Mouse (Mus musculus) liver, embryonic 16.5 days (tissue): ENCODE measurements around the gene Eif4e2. TPM values are rescaled to one million over a fixed set of nuclear protein-coding genes. Genes with fewer than 3 reads are reported as not detected.

Experiments
- ATAC-seq: fragments of 200-750 bp; cut with Nextera tagmentation; 2 replicates; pipeline ENCODE4 v1.8.0; 2017; ENCODE audit warnings: low read depth, mild to moderate bottlenecking, moderate number of reproducible peaks, moderate library complexity
- H3K27ac ChIP-seq: fragments of 300-500 bp; sonication (generic); 2 replicates; pipeline ENCODE4 v1.5.1; 2014; ENCODE audit warnings: mild to moderate bottlenecking, low read length
- H3K27me3 ChIP-seq: fragments of 300-500 bp; sonication (generic); 2 replicates; pipeline ENCODE4 v1.6.1; 2014; ENCODE audit warnings: low read depth, low read length, mixed read lengths; ENCODE audit not compliant: control insufficient read depth, insufficient read depth
- H3K36me3 ChIP-seq: fragments of 300-500 bp; sonication (generic); 2 replicates; pipeline ENCODE4 v1.6.1; 2014; ENCODE audit warnings: mild to moderate bottlenecking; ENCODE audit not compliant: control insufficient read depth, insufficient read depth
- H3K4me1 ChIP-seq: fragments of 300-500 bp; sonication (generic); 2 replicates; pipeline ENCODE4 v1.6.1; 2014; ENCODE audit warnings: low read depth, low read length, mixed read lengths; ENCODE audit not compliant: control insufficient read depth
- H3K4me2 ChIP-seq: fragments of 300-500 bp; sonication (generic); 2 replicates; pipeline ENCODE4 v1.6.1; 2014; ENCODE audit warnings: low read depth, low read length, mixed read lengths
- H3K4me3 ChIP-seq: fragments of 300-500 bp; sonication (generic); 2 replicates; pipeline ENCODE4 v1.5.1; 2014; ENCODE audit warnings: low read depth, mild to moderate bottlenecking, low read length
- H3K9ac ChIP-seq: fragments of 300-500 bp; sonication (generic); 2 replicates; pipeline ENCODE4 v1.6.1; 2014; ENCODE audit warnings: low read depth, low read length
- H3K9me3 ChIP-seq: fragments of 300-500 bp; sonication (generic); replicated peaks from 2 replicates; pipeline ENCODE4 v1.6.1; 2016; ENCODE audit warnings: low read length; ENCODE audit not compliant: control insufficient read depth
- WGBS: fragments of 180-500 bp; shearing (Covaris S2); extraction: QIAGEN DNeasy Blood & Tissue Kit; methylation state at CpG from one replicate; pipeline ENCODE4 v1.1.7; 2014; ENCODE audit not compliant: insufficient replicate concordance; 5-methylcytosine and 5-hydroxymethylcytosine counted together
- polyA plus RNA-seq: library from polyadenylated mRNA; unstranded; fragments of >200 nt; fragmentation: Nextera tagmentation; extraction: Ambion mirVana; gene quantifications from 2 replicates; pipeline ENCODE4 v1.2.1, GENCODE M21; 2015

Eif4e2 gene
- polyA plus RNA-seq, 1 experiment from 2014 or later = 64.2 TPM

- Histone ChIP-seq H3K9ac (0 out of 2 replicates have a peak within 1 kb of the TSS, but pooled peaks have one; percentile 11), H3K4me2 (peak within 1 kb of the TSS; percentile 55), H3K4me1 (no peaks in the 10 kb centered on the region; the same call in 1 of the 2 replicates), H3K4me3 (peak within 1 kb of the TSS; percentile 47), H3K9me3 (no peaks in the 10 kb centered on the region), H3K27me3 (peaks cover 68% of the 10 kb centered on the region), H3K36me3 (no peaks in the 10 kb centered on the region), H3K27ac (no peak within 1 kb of the TSS)
- under 1% methylated on average over 69 of the region's 70 CpGs for WGBS
- ATAC-seq = no peak
Observed at GRCm38 (mm10) chr1:87264134-87265006, 50.7 kb downstream of the Eif4e2 start, which contains the start of gene Efhd1. Gene Efhd1 (plus strand): TSS chr1:87264363.

- Histone ChIP-seq H3K4me3 (no peak overlapping the region), H3K27me3 (peaks cover 65% of the 10 kb centered on the region), H3K36me3 (no peaks in the 10 kb centered on the region), H3K9me3 (no peaks in the 10 kb centered on the region), H3K27ac (no peak overlapping the region), H3K9ac (no peak overlapping the region), H3K4me2 (peak overlapping the region; percentile 16; the same call in 1 of the 2 replicates), H3K4me1 (no peaks in the 10 kb centered on the region; the same call in 1 of the 2 replicates)
- 1% methylated on average over 13 of the region's 13 CpGs for WGBS
- no peak for ATAC-seq
Observed at GRCm38 (mm10) chr1:87265200-87265599, 51.5 kb downstream of the Eif4e2 start.

GRCm38 (mm10) chr1:87266296-87267090 is 52.8 kb downstream of the Eif4e2 start:
- no peak for ATAC-seq
- 19% methylated on average over 8 of the region's 8 CpGs for WGBS

GRCm38 (mm10) chr1:87270204-87270603 is 56.5 kb downstream of the Eif4e2 start:
- peaks cover 24% of the 10 kb centered on the region for H3K27me3 ChIP-seq
- H3K36me3 ChIP-seq = no peaks in the 10 kb centered on the region
- WGBS = 45% methylated on average over 3 of the region's 3 CpGs

More at GRCm38 (mm10) chr1:87266296-87267090, 52.8 kb downstream of the Eif4e2 start:
- Histone ChIP-seq H3K4me1 (no peaks in the 10 kb centered on the region; the same call in 1 of the 2 replicates), H3K36me3 (no peaks in the 10 kb centered on the region), H3K27ac (no peak overlapping the region), H3K9ac (no peak overlapping the region), H3K4me2 (no peak overlapping the region), H3K9me3 (no peaks in the 10 kb centered on the region), H3K4me3 (no peak overlapping the region), H3K27me3 (peaks cover 61% of the 10 kb centered on the region)

GRCm38 (mm10) chr1:87270641-87271467 is 57.1 kb downstream of the Eif4e2 start:
- Histone ChIP-seq H3K27me3 (peaks cover 17% of the 10 kb centered on the region), H3K4me1 (no peaks in the 10 kb centered on the region), H3K9ac (no peak overlapping the region), H3K4me3 (no peak overlapping the region), H3K4me2 (no peak overlapping the region), H3K27ac (no peak overlapping the region), H3K9me3 (no peaks in the 10 kb centered on the region), H3K36me3 (no peaks in the 10 kb centered on the region)
- no peak for ATAC-seq
- WGBS = 36% methylated on average over 19 of the region's 20 CpGs

More at GRCm38 (mm10) chr1:87270204-87270603, 56.5 kb downstream of the Eif4e2 start:
- no peak overlapping the region for H3K4me3 ChIP-seq
- H3K27ac ChIP-seq = no peak overlapping the region
- ATAC-seq = no peak
- H3K4me2 ChIP-seq = no peak overlapping the region
- no peaks in the 10 kb centered on the region for H3K9me3 ChIP-seq
- H3K4me1 ChIP-seq = no peaks in the 10 kb centered on the region
- H3K9ac ChIP-seq = no peak overlapping the region

GRCm38 (mm10) chr1:87271596-87271995 is 57.9 kb downstream of the Eif4e2 start:
- Histone ChIP-seq H3K4me3 (no peak overlapping the region), H3K27me3 (peaks cover 10% of the 10 kb centered on the region), H3K9ac (no peak overlapping the region), H3K9me3 (no peaks in the 10 kb centered on the region), H3K4me1 (no peaks in the 10 kb centered on the region), H3K27ac (no peak overlapping the region), H3K4me2 (no peak overlapping the region), H3K36me3 (no peaks in the 10 kb centered on the region)
- ATAC-seq = no peak
- 55% methylated on average over 1 of the region's 1 CpGs for WGBS

- Histone ChIP-seq H3K36me3 (no peaks in the 10 kb centered on the region), H3K4me1 (no peaks in the 10 kb centered on the region), H3K9ac (no peak overlapping the region), H3K27ac (no peak overlapping the region), H3K27me3 (peaks cover 5% of the 10 kb centered on the region; the same call in 1 of the 2 replicates), H3K9me3 (no peaks in the 10 kb centered on the region), H3K4me3 (no peak overlapping the region), H3K4me2 (no peak overlapping the region)
- WGBS = 50% methylated on average over 3 of the region's 3 CpGs
- no peak for ATAC-seq
Observed at GRCm38 (mm10) chr1:87272462-87272861, 58.7 kb downstream of the Eif4e2 start.

- ATAC-seq = no peak
- Histone ChIP-seq H3K4me2 (no peak overlapping the region), H3K4me3 (no peak overlapping the region), H3K27me3 (no peaks in the 10 kb centered on the region), H3K9ac (no peak overlapping the region), H3K36me3 (no peaks in the 10 kb centered on the region), H3K9me3 (no peaks in the 10 kb centered on the region), H3K4me1 (no peaks in the 10 kb centered on the region), H3K27ac (no peak overlapping the region)
- WGBS = 61% methylated on average over 3 of the region's 3 CpGs
Observed at GRCm38 (mm10) chr1:87273514-87273942, 59.8 kb downstream of the Eif4e2 start.
